Mouse (Mus musculus): ENCODE data around the gene Mdfic.

DNA sequence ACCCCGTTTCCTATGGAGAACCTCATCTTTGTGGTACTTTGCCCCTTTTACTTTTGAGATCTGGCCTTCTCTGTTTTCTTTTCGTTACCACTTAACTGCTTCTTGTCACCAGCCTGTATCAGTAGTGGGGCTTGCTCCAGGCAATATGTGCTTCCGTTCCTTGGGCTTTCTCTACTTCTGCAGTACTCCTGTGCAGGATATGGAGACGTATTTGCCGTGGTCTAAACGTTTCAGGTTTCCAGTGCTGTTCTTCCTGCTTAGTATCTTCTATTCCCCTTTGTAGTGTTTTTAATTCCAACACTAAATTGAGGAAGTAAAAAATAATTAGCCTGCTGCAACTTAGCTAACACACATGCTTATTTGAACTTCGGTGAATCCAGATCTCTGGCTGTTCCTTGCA is 43.6 kb downstream of the Mdfic start:
- TF ChIP-seq POLR2A (IDR thresholded peaks at IDR 0.05; ENCODE audit: insufficient read depth, low read depth, low read length) (no peak), CTCF (IDR thresholded peaks at IDR 0.05; ENCODE audit: insufficient read depth, low read depth, low read length) (no peak)

Measured in olfactory bulb, adult 2 months (tissue).